Mouse (Mus musculus) limb, embryonic 10.5 days (tissue): ENCODE results near the gene Smdt1. TPM values are rescaled to one million over a fixed set of nuclear protein-coding genes. Genes with fewer than 3 reads are reported as not detected.
"Not testable (repeated sequence)": the region's sequence is repeated elsewhere in the genome, so short reads cannot be mapped to it uniquely, and the experiment has no call there.

Experiments used
- DNase-seq: peaks from one replicate; pipeline ENCODE4 v3.0.0-alpha.2; 2017; ENCODE audit warnings: low spot score
- H3K27ac ChIP-seq: fragments of 300-500 bp; sonication (generic); 2 replicates; pipeline ENCODE4 v1.5.1; 2016; ENCODE audit warnings: mild to moderate bottlenecking
- H3K27me3 ChIP-seq: fragments of 300-500 bp; sonication (generic); 2 replicates; pipeline ENCODE4 v1.6.1; 2016; ENCODE audit warnings: low read depth, mild to moderate bottlenecking; ENCODE audit not compliant: poor library complexity, severe bottlenecking
- H3K36me3 ChIP-seq: fragments of 300-500 bp; sonication (generic); 2 replicates; pipeline ENCODE4 v1.6.1; 2016; ENCODE audit warnings: mild to moderate bottlenecking, moderate library complexity
- H3K4me1 ChIP-seq: fragments of 300-500 bp; sonication (generic); 2 replicates; pipeline ENCODE4 v1.6.1; 2016
- H3K4me3 ChIP-seq: fragments of 300-500 bp; sonication (generic); 2 replicates; pipeline ENCODE4 v1.5.1; 2016; ENCODE audit warnings: mild to moderate bottlenecking, moderate library complexity
- H3K9me3 ChIP-seq: fragments of 300-500 bp; sonication (generic); replicated peaks from 2 replicates; pipeline ENCODE4 v1.6.1; 2016; ENCODE audit warnings: mild to moderate bottlenecking
- WGBS: fragments of 180-500 bp; shearing (Covaris S2); methylation state at CpG from one replicate; pipeline ENCODE4 v1.1.7; 2016; 5-methylcytosine and 5-hydroxymethylcytosine counted together
- microRNA-seq: library from miRNA; unstranded; fragments of <30 nt; microRNA quantifications from one replicate; pipeline ENCODE4, GENCODE M21; 2017
- polyA plus RNA-seq: library from polyadenylated mRNA; unstranded; fragments of >200 nt; fragmentation: Nextera tagmentation; extraction: Ambion mirVana; gene quantifications from 2 replicates; pipeline ENCODE4 v1.2.1, GENCODE M21; 2016

The Smdt1 gene
- polyA plus RNA-seq, 1 experiment from 2014 or later = 211 TPM

GRCm38 (mm10) chr15:82379511-82379870 lies 40.7 kb downstream of the Smdt1 start:
- H3K27ac ChIP-seq = peak overlapping the region; percentile 58
- 13% methylated on average over 7 of the region's 7 CpGs for WGBS

GRCm38 (mm10) chr15:82379871-82380713 lies 41.3 kb downstream of the Smdt1 start, which contains the start of gene Cyp2d22:
Gene Cyp2d22 (minus strand): TSS chr15:82380260.
- Histone ChIP-seq H3K27ac (peak within 1 kb of the TSS; percentile 58), H3K4me3 (peak within 1 kb of the TSS; percentile 52), H3K36me3 (no peaks in the 10 kb centered on the region), H3K9me3 (no peaks in the 10 kb centered on the region), H3K4me1 (peaks cover 25% of the 10 kb centered on the region), H3K27me3 (peaks cover 13% of the 10 kb centered on the region)
- WGBS = 3% methylated on average over 18 of the region's 24 CpGs
- peak; percentile 62 for DNase-seq

More at GRCm38 (mm10) chr15:82379511-82379870, 40.7 kb downstream of the Smdt1 start:
- DNase-seq = no peak
- peaks cover 13% of the 10 kb centered on the region for H3K27me3 ChIP-seq
- no peaks in the 10 kb centered on the region for H3K9me3 ChIP-seq
- peak overlapping the region; percentile 52 for H3K4me3 ChIP-seq
- peaks cover 25% of the 10 kb centered on the region for H3K4me1 ChIP-seq
- H3K36me3 ChIP-seq = no peaks in the 10 kb centered on the region

- Histone ChIP-seq H3K9me3 (no peaks in the 10 kb centered on the region), H3K36me3 (no peaks in the 10 kb centered on the region), H3K27ac (no peak overlapping the region), H3K27me3 (peaks cover 13% of the 10 kb centered on the region), H3K4me1 (peaks cover 25% of the 10 kb centered on the region), H3K4me3 (peak overlapping the region; percentile 52)
- WGBS = 41% methylated on average over 7 of the region's 7 CpGs
- no peak for DNase-seq
Observed at GRCm38 (mm10) chr15:82380714-82381062, 41.9 kb downstream of the Smdt1 start.

GRCm38 (mm10) chr15:82382441-82382840 lies 43.7 kb downstream of the Smdt1 start:
- Histone ChIP-seq H3K9me3 (no peaks in the 10 kb centered on the region), H3K27ac (no peak overlapping the region), H3K27me3 (peaks cover 13% of the 10 kb centered on the region), H3K4me1 (peaks cover 19% of the 10 kb centered on the region), H3K4me3 (no peak overlapping the region), H3K36me3 (no peaks in the 10 kb centered on the region)
- DNase-seq = no peak
- 91% methylated on average over 2 of the region's 2 CpGs for WGBS

GRCm38 (mm10) chr15:82385729-82386128 lies 47.0 kb downstream of the Smdt1 start:
- 94% methylated on average over 2 of the region's 2 CpGs for WGBS
- H3K9me3 ChIP-seq = no peaks in the 10 kb centered on the region
- no peak for DNase-seq
- peaks cover 3% of the 10 kb centered on the region; the same call in 1 of the 2 replicates for H3K4me1 ChIP-seq
- H3K27ac ChIP-seq = no peak overlapping the region
- no peaks in the 10 kb centered on the region for H3K27me3 ChIP-seq
- H3K36me3 ChIP-seq = no peaks in the 10 kb centered on the region
- no peak overlapping the region for H3K4me3 ChIP-seq

- not testable (repeated sequence) for H3K4me3 ChIP-seq, H3K4me1 ChIP-seq, H3K9me3 ChIP-seq, H3K36me3 ChIP-seq, DNase-seq, H3K27ac ChIP-seq, H3K27me3 ChIP-seq
- WGBS = 92% methylated on average over 10 of the region's 10 CpGs
Observed at GRCm38 (mm10) chr15:82389916-82390315, 51.2 kb downstream of the Smdt1 start.

- not testable (repeated sequence) for H3K27ac ChIP-seq, H3K9me3 ChIP-seq, H3K27me3 ChIP-seq, H3K4me1 ChIP-seq, DNase-seq, H3K36me3 ChIP-seq, H3K4me3 ChIP-seq
- 77% methylated on average over 2 of the region's 2 CpGs for WGBS
Observed at GRCm38 (mm10) chr15:82393922-82394321, 55.2 kb downstream of the Smdt1 start, which contains the start of gene Cyp2d11. Gene Cyp2d11 (minus strand): TSS chr15:82394022.

GRCm38 (mm10) chr15:82395955-82396354 lies 57.2 kb downstream of the Smdt1 start:
- not testable (repeated sequence) for H3K36me3 ChIP-seq, H3K27ac ChIP-seq, H3K4me1 ChIP-seq, H3K27me3 ChIP-seq, H3K4me3 ChIP-seq, H3K9me3 ChIP-seq, DNase-seq
- 85% methylated on average over 3 of the region's 3 CpGs for WGBS

Small RNA genes lying within 50 kb of the gene (microRNA-seq; reads per million reads assigned to microRNA genes)
- gene Mir7684 = not detected

Other genes starting within 250 kb of the Smdt1 start
- 22.8 and 23.6 TPM in 2 replicates for gene Ccdc134, start 211.0 kb upstream of the Smdt1 start, polyA plus RNA-seq
- 182 and 190 TPM in 2 replicates for gene Srebf2, start 191.8 kb upstream of the Smdt1 start, polyA plus RNA-seq
- gene Shisa8, start 126.1 kb upstream of the Smdt1 start, polyA plus RNA-seq = 0.15 TPM in 1 of 2 replicates, not detected in the other
- gene Tnfrsf13c, start 114.6 kb upstream of the Smdt1 start, polyA plus RNA-seq = 0.15 and 0.33 TPM in 2 replicates
- gene Cenpm, start 94.2 kb upstream of the Smdt1 start, polyA plus RNA-seq = 83.9 and 86.0 TPM in 2 replicates
- gene 1500009C09Rik, start 86.6 kb upstream of the Smdt1 start, polyA plus RNA-seq = not detected in 2 replicates
- 32.9 and 41.5 TPM in 2 replicates for gene Sept3, start 64.1 kb upstream of the Smdt1 start, polyA plus RNA-seq
- 0.16 and 0.38 TPM in 2 replicates for gene Wbp2nl, start 40.0 kb upstream of the Smdt1 start, polyA plus RNA-seq
- 19.0 and 29.2 TPM in 2 replicates for gene Naga, start within 50 bp of the Smdt1 start, polyA plus RNA-seq
- 5.4 and 7.4 TPM in 2 replicates for gene Pheta2, start within 50 bp of the Smdt1 start, polyA plus RNA-seq
- 243 and 262 TPM in 2 replicates for gene Ndufa6, start 15.4 kb downstream of the Smdt1 start, polyA plus RNA-seq
- 0.80 and 2.9 TPM in 2 replicates for gene Cyp2d22, start 41.3 kb downstream of the Smdt1 start, polyA plus RNA-seq
- not detected in 2 replicates for gene Cyp2d11, start 55.1 kb downstream of the Smdt1 start, polyA plus RNA-seq
- not detected in 2 replicates for gene Cyp2d10, start 68.2 kb downstream of the Smdt1 start, polyA plus RNA-seq
- not detected in 2 replicates for gene Cyp2d9, start 94.5 kb downstream of the Smdt1 start, polyA plus RNA-seq
- gene Cyp2d12, start 216.1 kb downstream of the Smdt1 start, polyA plus RNA-seq = not detected in 2 replicates